Mouse (Mus musculus) urinary bladder, adult 2 months (tissue): ENCODE data around the gene Cab39. TPM values are rescaled to one million over a fixed set of nuclear protein-coding genes. Genes with fewer than 3 reads are reported as not detected.
"Not testable (repeated sequence)": the region's sequence is repeated elsewhere in the genome, so short reads cannot be mapped to it uniquely, and the experiment has no call there.

Experiments used
- DNase-seq: peaks from one replicate; pipeline ENCODE4 v3.0.0; 2022; ENCODE audit warnings: low spot score
- polyA plus RNA-seq: library from polyadenylated mRNA; depleted of rRNA; stranded (reverse); fragments of >200 nt; gene quantifications from 2 replicates; pipeline ENCODE4 v1.2.3, GENCODE M21; 2012

The Cab39 gene
- polyA plus RNA-seq, 1 experiment, result 130 TPM

GRCm38 (mm10) chr1:85790565-85790964 is 2.7 kb upstream of the Cab39 start:
- DNase-seq, result no peak

- DNase-seq, result no peak
Observed at GRCm38 (mm10) chr1:85791476-85791875, 1.8 kb upstream of the Cab39 start.

- DNase-seq, result peak; percentile 67
Observed at GRCm38 (mm10) chr1:85794106-85794771, 998 bp downstream of the Cab39 start.

GRCm38 (mm10) chr1:85795196-85795595 is 2.0 kb downstream of the Cab39 start:
- no peak for DNase-seq

GRCm38 (mm10) chr1:85799776-85800175 is 6.5 kb downstream of the Cab39 start:
- no peak for DNase-seq

- no peak for DNase-seq
Observed at GRCm38 (mm10) chr1:85802517-85802916, 9.3 kb downstream of the Cab39 start.

GRCm38 (mm10) chr1:85804551-85804950 is 11.3 kb downstream of the Cab39 start:
- no peak for DNase-seq

GRCm38 (mm10) chr1:85809256-85809655 is 16.0 kb downstream of the Cab39 start:
- no peak for DNase-seq

GRCm38 (mm10) chr1:85810343-85810742 is 17.1 kb downstream of the Cab39 start:
- no peak for DNase-seq

- DNase-seq, result no peak
Observed at GRCm38 (mm10) chr1:85810787-85811186, 17.5 kb downstream of the Cab39 start.

GRCm38 (mm10) chr1:85814213-85814612 is 21.0 kb downstream of the Cab39 start:
- DNase-seq, result not testable (repeated sequence)

- DNase-seq, result no peak
Observed at GRCm38 (mm10) chr1:85818121-85818520, 24.9 kb downstream of the Cab39 start.

GRCm38 (mm10) chr1:85819695-85820094 is 26.5 kb downstream of the Cab39 start:
- DNase-seq, result no peak

GRCm38 (mm10) chr1:85822239-85822638 is 29.0 kb downstream of the Cab39 start:
- no peak for DNase-seq

GRCm38 (mm10) chr1:85824905-85825304 is 31.7 kb downstream of the Cab39 start:
- DNase-seq, result no peak

GRCm38 (mm10) chr1:85827166-85827565 is 33.9 kb downstream of the Cab39 start:
- DNase-seq, result no peak

GRCm38 (mm10) chr1:85829016-85829415 is 35.8 kb downstream of the Cab39 start:
- DNase-seq, result no peak

GRCm38 (mm10) chr1:85838056-85838455 is 44.8 kb downstream of the Cab39 start:
- DNase-seq, result no peak

GRCm38 (mm10) chr1:85839356-85839755 is 46.1 kb downstream of the Cab39 start:
- no peak for DNase-seq

- DNase-seq, result no peak
Observed at GRCm38 (mm10) chr1:85839790-85840189, 46.5 kb downstream of the Cab39 start.

GRCm38 (mm10) chr1:85840421-85840820 is 47.2 kb downstream of the Cab39 start:
- no peak for DNase-seq

GRCm38 (mm10) chr1:85842251-85842650 is 49.0 kb downstream of the Cab39 start:
- no peak for DNase-seq

GRCm38 (mm10) chr1:85843291-85843863 is 50.1 kb downstream of the Cab39 start:
- DNase-seq, result no peak

- DNase-seq, result no peak
Observed at GRCm38 (mm10) chr1:85844981-85845380, 51.7 kb downstream of the Cab39 start.
